Comparison of ENCODE assay signal across 19 mouse cellular contexts in the genomic region with DNA sequence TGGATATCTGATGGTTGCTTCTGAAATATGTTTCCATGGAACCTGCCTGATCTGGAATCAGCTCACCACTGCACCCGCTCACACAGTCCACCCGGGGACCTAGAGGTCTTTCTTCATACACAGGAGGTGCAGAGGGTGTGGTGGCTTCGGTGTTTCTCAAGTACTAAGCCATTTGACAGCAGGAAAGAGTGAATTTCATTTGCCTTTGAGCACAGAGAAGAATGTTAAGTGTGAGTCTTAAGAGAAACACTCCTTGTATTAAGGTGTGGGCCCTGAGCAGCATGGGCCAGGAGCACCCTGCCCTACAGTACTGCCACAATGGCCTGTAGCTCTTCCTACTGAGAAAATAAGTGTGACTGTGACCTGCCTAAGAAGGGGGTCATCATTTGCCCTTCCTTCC.
DNase-seq lines count a peak whose midpoint lies in the region; ATAC-seq and TF ChIP-seq lines count a peak whose summit lies in the region.
"Had no signal": no experiment of that assay in that cellular context is flagged by ENCODE, and none has a peak within 500 bp of the region (broad histone marks: within the 10 kb centered on the region; RNA-seq: fewer than 3 reads in every experiment).

No protein-coding gene starts in this region.

- no peaks in the 10 kb centered on the region for H3K9me3 ChIP-seq in kidney, embryonic 14.5 days (ENCODE audit: control insufficient read depth, low read length)
- no peaks in the 10 kb centered on the region for H3K9me3 ChIP-seq in midbrain, embryonic 14.5 days (ENCODE audit: control insufficient read depth, low read length)
- no peaks in the 10 kb centered on the region for H3K9me3 ChIP-seq in midbrain, embryonic 10.5 days (replicated peaks)
- H3K9me3 ChIP-seq: embryonic facial prominence, embryonic 12.5 days; forebrain, embryonic 13.5 days; midbrain, embryonic 12.5 days had no signal

- H3K4me1 ChIP-seq in heart, adult 2 months (ENCODE audit: control insufficient read depth, insufficient read depth, low read length), result peaks cover 20% of the 10 kb centered on the region
- H3K4me1 ChIP-seq in kidney, embryonic 14.5 days (ENCODE audit: control insufficient read depth, insufficient read depth, low read length), result peaks cover 3% of the 10 kb centered on the region; the same call in 1 of the 2 replicates
- H3K4me1 ChIP-seq in midbrain, embryonic 14.5 days (ENCODE audit: control insufficient read depth, insufficient read depth, low read length), result peaks cover 4% of the 10 kb centered on the region; the same call in 1 of the 2 replicates
- peaks cover 8% of the 10 kb centered on the region for H3K4me1 ChIP-seq in midbrain, embryonic 10.5 days
- peaks cover 11% of the 10 kb centered on the region; the same call in 1 of the 2 replicates for H3K4me1 ChIP-seq in small intestine, adult 2 months (ENCODE audit: control insufficient read depth, insufficient read depth, insufficient read length, low read length)

- no peak for TF ChIP-seq POLR2A in heart, adult 2 months (IDR thresholded peaks at IDR 0.05; ENCODE audit: insufficient read depth, low read depth, low read length)
- no peak for TF ChIP-seq POLR2A in small intestine, adult 2 months (IDR thresholded peaks at IDR 0.05; ENCODE audit: low read depth, low read length)

- 72% methylated on average over 3 of the region's 3 CpGs for WGBS in heart, adult 2 months
- 76% methylated on average over 3 of the region's 3 CpGs for WGBS in kidney, embryonic 14.5 days
- 89% methylated on average over 3 of the region's 3 CpGs for WGBS in midbrain, embryonic 14.5 days
- WGBS in midbrain, embryonic 10.5 days, result 89% methylated on average over 3 of the region's 3 CpGs
- WGBS in small intestine, adult 2 months, result 55% methylated on average over 3 of the region's 3 CpGs

- ATAC-seq in kidney, embryonic 14.5 days (ENCODE audit: low FRiP score, low TSS enrichment), result peak; percentile 41; the same call in 1 of the 2 replicates
- ATAC-seq in midbrain, embryonic 14.5 days (ENCODE audit: low FRiP score, low TSS enrichment), result no peak
- ATAC-seq: forebrain, embryonic 13.5 days had no signal

- H3K4me2 ChIP-seq in kidney, embryonic 14.5 days (replicated peaks; ENCODE audit: low read depth, low read length), result no peak overlapping the region
- H3K4me2 ChIP-seq in midbrain, embryonic 14.5 days (ENCODE audit: low read length), result no peak overlapping the region
- H3K4me2 ChIP-seq: embryonic facial prominence, embryonic 12.5 days; forebrain, embryonic 13.5 days; midbrain, embryonic 12.5 days had no signal

- peaks cover 10% of the 10 kb centered on the region for H3K79me2 ChIP-seq in heart, adult 2 months (replicated peaks; ENCODE audit: control insufficient read depth, insufficient read depth, low read length)

- H3K36me3 ChIP-seq in heart, adult 2 months (ENCODE audit: control insufficient read depth, insufficient read depth, low read length), result peaks cover 15% of the 10 kb centered on the region
- no peaks in the 10 kb centered on the region for H3K36me3 ChIP-seq in kidney, embryonic 14.5 days (ENCODE audit: control insufficient read depth, insufficient read depth, low read length)
- H3K36me3 ChIP-seq in midbrain, embryonic 14.5 days (ENCODE audit: control insufficient read depth, insufficient read depth, low read length), result no peaks in the 10 kb centered on the region
- H3K36me3 ChIP-seq in midbrain, embryonic 10.5 days, result no peaks in the 10 kb centered on the region
- no peaks in the 10 kb centered on the region for H3K36me3 ChIP-seq in small intestine, adult 2 months (ENCODE audit: control insufficient read depth, insufficient read depth, low read length)
- H3K36me3 ChIP-seq: embryonic facial prominence, embryonic 12.5 days; midbrain, embryonic 12.5 days had no signal

- H3K9ac ChIP-seq in heart, adult 2 months (ENCODE audit: low read depth, low read length), result no peak overlapping the region
- H3K9ac ChIP-seq in kidney, embryonic 14.5 days (ENCODE audit: low read depth, low read length), result no peak overlapping the region
- H3K9ac ChIP-seq in midbrain, embryonic 14.5 days (replicated peaks; ENCODE audit: low read length), result no peak overlapping the region
- H3K9ac ChIP-seq: embryonic facial prominence, embryonic 12.5 days; forebrain, embryonic 13.5 days; midbrain, embryonic 12.5 days had no signal

- no peak overlapping the region for H3K4me3 ChIP-seq in heart, adult 2 months
- H3K4me3 ChIP-seq in kidney, embryonic 14.5 days (ENCODE audit: low read length), result no peak overlapping the region
- no peak overlapping the region for H3K4me3 ChIP-seq in midbrain, embryonic 14.5 days (replicated peaks; ENCODE audit: low read depth, low read length)
- H3K4me3 ChIP-seq in midbrain, embryonic 10.5 days, result no peak overlapping the region
- H3K4me3 ChIP-seq in small intestine, adult 2 months (ENCODE audit: low read depth, low read length), result no peak overlapping the region
- H3K4me3 ChIP-seq: embryonic facial prominence, embryonic 12.5 days; erythroblast, embryonic 14.5 days; forebrain, embryonic 13.5 days; midbrain, embryonic 12.5 days had no signal

- no peak for TF ChIP-seq CTCF in heart, adult 2 months (IDR thresholded peaks at IDR 0.05)
- no peak for TF ChIP-seq CTCF in small intestine, adult 2 months (IDR thresholded peaks at IDR 0.05; ENCODE audit: extremely low read depth, insufficient read length, insufficient replicate concordance, low read depth, low read length)

- intact Hi-C loops in heart, adult 2 months (cut with DNase I), result no loop called here
- intact Hi-C loops in heart, postnatal 25 days (cut with DNase I), result no loop called here

- H3K27ac ChIP-seq in heart, adult 2 months, result peak overlapping the region; percentile 19
- H3K27ac ChIP-seq in kidney, embryonic 14.5 days (ENCODE audit: low read depth, low read length), result 0 out of 2 replicates have a peak overlapping the region, but pooled peaks have one; percentile 24
- H3K27ac ChIP-seq in midbrain, embryonic 14.5 days (replicated peaks; ENCODE audit: low read depth, low read length), result 0 out of 2 replicates have a peak overlapping the region, but pooled peaks have one; percentile 10
- H3K27ac ChIP-seq in midbrain, embryonic 10.5 days (replicated peaks), result no peak overlapping the region
- 0 out of 2 replicates have a peak overlapping the region, but pooled peaks have one; percentile 2 for H3K27ac ChIP-seq in small intestine, adult 2 months (ENCODE audit: insufficient read depth, low read depth, low read length)
- H3K27ac ChIP-seq: embryonic facial prominence, embryonic 12.5 days; forebrain, embryonic 13.5 days; macrophage; midbrain, embryonic 12.5 days had no signal

- H3K27me3 ChIP-seq in heart, adult 2 months (ENCODE audit: control insufficient read depth, insufficient read depth, low read length), result no peaks in the 10 kb centered on the region
- H3K27me3 ChIP-seq in kidney, embryonic 14.5 days (ENCODE audit: control insufficient read depth, insufficient read depth, low read length), result no peaks in the 10 kb centered on the region
- H3K27me3 ChIP-seq in midbrain, embryonic 14.5 days (ENCODE audit: control insufficient read depth, insufficient read depth, low read length), result no peaks in the 10 kb centered on the region
- H3K27me3 ChIP-seq in midbrain, embryonic 10.5 days (ENCODE audit: low read depth, poor library complexity, severe bottlenecking), result no peaks in the 10 kb centered on the region
- H3K27me3 ChIP-seq in small intestine, adult 2 months (ENCODE audit: control insufficient read depth, insufficient read depth, low read length), result no peaks in the 10 kb centered on the region
- H3K27me3 ChIP-seq: embryonic facial prominence, embryonic 12.5 days; forebrain, embryonic 13.5 days; midbrain, embryonic 12.5 days had no signal

- TF ChIP-seq EP300 in heart, adult 2 months (IDR thresholded peaks at IDR 0.05; ENCODE audit: insufficient read depth, low read depth, low read length), result no peak

- DNase-seq in heart, adult 2 months, result no peak
- no peak for DNase-seq in heart, postnatal 25 days (ENCODE audit: low spot score)
- no peak for DNase-seq in kidney, adult 11 months
- DNase-seq in midbrain, embryonic 14.5 days, result no peak
- no peak for DNase-seq in midbrain, embryonic 10.5 days (ENCODE audit: low spot score)
- no peak for DNase-seq in cerebellum, postnatal 4 days (ENCODE audit: low spot score in 2 of 2)
- DNase-seq: adrenal gland, adult 2 months; cerebellum, adult 9-10 months; gastrocnemius, postnatal 14 days; kidney, postnatal 14 days; liver; right cerebral cortex, postnatal 25 days had no signal
